Mouse (Mus musculus) adrenal gland, postnatal 14 days (tissue): ENCODE measurements around the gene BC107364. TPM values are rescaled to one million over a fixed set of nuclear protein-coding genes. Genes with fewer than 3 reads are reported as not detected.
"Not testable (repeated sequence)": the region's sequence is repeated elsewhere in the genome, so short reads cannot be mapped to it uniquely, and the experiment has no call there.

Source experiments
- DNase-seq: peaks from one replicate; pipeline ENCODE4 v3.0.0; 2021; ENCODE audit warnings: mixed read lengths
- total RNA-seq: library from RNA; stranded (reverse); gene quantifications from 2 replicates; pipeline ENCODE4 v1.2.3, GENCODE M21; 2021

The BC107364 gene
- total RNA-seq, 1 experiment from 2014 or later: not detected

DNA sequence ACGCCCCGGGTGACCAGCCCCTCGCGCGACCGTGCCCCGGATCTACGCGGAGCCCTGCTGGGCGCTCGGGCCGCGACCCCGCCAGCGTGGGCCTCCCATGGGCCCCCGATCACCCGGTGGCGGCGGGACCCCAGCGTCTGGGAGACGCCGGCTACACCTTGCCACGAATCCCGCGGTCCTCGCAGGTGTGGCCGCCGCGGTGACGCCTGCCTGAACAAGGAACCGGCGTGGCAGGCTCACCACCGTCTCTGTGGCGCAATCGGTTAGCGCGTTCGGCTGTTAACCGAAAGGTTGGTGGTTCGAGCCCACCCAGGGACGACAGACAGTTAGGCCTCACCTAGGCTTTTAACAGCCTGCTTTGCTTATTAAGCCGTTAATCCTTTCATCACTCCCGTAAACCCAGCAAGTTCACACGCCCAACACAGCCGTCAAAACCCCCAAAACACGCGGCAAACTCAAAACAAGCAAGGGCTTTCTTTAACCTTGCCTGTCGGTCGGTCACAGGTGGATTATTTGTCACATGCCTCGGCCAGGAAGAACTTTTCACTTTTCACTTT, 847 bp downstream of the BC107364 start:
- DNase-seq: not testable (repeated sequence)

DNA sequence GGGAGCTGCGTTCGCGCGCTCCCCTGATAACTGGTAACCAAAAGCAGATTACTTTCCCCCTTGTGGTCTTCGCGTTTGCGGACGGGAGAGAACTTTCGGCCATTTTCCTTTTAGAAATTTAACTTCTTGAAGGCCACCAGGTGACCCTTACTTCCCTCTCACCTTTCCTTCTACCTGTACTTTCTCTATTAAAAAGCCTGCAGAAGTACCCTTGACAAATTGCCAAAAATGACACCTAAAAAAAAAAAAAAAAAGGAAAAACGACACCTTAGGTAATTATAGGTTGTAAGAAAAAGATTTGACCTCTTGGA, 1.6 kb downstream of the BC107364 start:
- DNase-seq: not testable (repeated sequence)

DNA sequence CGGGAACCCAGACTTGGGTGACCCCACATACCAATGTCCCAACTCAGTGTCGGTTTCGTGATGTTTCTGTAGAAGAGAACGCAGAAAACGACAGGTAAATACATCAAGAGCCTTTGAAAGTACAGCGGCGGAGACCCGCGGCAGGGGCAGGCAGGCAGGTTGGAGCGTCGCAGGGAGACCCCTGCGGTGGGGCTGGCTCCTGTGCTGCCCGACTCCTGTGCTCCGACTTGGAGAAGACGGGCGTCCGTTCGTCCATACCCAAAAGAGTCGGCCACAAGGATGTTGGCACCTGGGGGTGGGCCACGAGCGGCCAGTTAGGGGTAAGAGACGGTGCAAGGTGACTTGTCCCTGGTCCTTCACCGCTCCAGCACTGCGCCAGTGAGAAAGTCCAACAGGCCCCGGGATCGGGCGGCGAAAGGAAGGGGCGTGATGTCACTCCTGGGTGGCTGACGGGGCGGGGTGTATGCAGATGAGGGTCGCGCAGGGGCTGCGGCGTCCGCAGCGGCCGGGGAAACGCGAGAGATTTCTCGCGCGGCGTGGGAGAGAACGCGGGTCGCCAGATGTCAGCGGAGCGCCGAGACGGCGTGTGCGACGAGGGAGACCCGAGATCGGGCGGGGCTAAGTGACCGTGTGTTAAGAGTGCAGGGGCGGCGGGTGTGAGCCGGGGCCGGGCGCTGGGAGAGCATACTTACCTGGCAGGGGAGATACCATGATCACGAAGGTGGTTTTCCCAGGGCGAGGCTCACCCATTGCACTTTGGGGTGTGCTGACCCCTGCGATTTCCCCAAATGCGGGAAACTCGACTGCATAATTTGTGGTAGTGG, 2.1 kb downstream of the BC107364 start:
- not testable (repeated sequence) for DNase-seq

DNA sequence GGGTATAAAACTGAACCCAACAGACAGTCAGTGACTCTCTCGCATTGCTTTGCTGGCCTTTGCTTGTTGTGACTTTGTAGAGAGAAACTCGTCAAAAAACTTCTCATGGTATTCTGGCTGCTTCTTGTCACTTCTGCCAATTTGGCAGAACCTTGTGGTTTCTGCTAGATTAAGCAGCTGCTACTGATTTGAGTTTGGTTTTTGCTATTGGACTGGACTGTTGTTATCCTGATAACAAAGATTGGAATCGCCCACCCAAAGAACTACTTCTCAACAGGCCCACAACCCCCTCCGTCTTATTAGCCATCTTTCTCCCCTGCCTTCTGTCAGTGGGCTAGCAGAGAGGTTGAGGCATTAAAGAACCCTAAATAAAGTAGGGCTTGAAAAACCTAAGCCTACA, 6.7 kb downstream of the BC107364 start:
- DNase-seq: no peak

DNA sequence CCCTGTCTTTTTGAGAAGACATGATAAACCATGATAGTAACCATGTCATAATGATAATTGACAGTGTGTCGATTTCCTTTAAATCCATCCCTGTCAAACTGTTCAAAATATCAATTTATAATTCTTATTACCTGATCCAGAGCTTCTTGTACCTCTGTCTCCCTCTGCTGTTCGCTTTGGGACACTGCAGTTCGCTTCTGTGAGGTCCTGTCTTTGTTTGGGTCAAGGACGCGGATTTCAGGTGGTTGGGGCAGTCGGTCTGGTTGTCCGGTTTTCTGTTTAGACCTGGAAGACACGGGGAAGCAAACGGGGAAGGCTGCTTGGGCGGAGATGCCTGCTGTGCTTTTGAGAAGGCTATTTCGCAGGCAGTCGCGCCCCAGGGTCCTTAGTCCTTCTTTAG, 11.5 kb downstream of the BC107364 start:
- DNase-seq: peak; percentile 69

DNA sequence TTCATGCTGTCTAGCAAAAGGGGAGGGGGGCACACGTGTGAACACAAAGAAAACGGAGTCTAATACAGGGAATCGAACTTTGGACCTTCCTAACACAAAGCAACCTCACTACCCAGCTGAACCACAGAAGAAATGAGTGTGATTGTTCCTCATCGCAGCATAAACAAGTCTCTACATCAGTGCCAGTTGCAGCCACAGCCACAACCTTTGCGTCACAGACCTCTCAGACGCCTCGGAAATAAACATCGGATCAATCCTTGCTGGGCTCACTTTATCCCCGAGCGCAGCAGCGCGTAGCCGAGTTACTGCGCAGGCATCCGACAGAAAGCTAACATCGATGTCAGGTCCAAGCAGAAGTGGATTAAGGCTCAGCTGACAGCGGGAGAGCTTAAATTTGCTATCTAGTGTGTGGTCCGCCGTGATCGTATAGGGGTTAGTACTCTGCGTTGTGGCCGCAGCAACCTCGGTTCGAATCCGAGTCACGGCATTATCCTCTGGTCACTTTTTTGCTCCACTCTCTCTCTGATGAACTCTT, 16.5 kb downstream of the BC107364 start:
- no peak for DNase-seq

DNA sequence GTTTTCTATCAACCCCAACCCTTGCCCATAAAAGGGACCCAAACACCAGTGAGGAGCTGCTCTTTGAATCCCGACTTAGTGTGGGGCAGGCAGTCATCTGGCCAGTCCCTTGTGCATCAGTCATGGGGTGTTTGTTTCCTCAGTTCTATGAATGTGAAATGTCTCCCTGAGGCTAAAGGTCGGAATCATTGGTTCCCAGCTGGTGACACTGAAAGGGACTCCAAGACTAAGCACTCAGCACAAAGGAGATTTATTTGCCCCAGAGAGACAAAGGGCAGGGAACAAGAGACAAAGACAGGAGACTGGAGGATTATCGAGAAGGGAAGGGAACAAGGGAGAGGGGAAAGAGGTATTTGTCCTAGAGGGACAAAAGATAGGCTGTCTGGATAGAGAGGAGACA, 19.9 kb downstream of the BC107364 start:
- DNase-seq: no peak

DNA sequence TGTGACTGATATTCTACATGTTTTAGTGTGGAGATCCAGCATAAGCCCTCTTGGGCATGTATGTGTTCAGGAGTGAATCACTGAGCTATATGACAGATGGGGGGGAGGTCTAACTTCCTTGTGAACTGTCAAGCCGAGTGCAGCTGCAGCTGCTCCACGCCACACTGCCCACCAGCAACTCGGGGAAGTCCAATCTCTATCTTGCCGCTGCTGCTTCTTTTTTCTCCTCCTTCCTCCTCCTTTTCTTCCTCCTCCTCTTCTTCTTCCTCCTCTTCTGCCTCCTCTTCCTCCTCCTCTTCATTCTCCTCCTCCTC, 22.3 kb downstream of the BC107364 start:
- DNase-seq: no peak

DNA sequence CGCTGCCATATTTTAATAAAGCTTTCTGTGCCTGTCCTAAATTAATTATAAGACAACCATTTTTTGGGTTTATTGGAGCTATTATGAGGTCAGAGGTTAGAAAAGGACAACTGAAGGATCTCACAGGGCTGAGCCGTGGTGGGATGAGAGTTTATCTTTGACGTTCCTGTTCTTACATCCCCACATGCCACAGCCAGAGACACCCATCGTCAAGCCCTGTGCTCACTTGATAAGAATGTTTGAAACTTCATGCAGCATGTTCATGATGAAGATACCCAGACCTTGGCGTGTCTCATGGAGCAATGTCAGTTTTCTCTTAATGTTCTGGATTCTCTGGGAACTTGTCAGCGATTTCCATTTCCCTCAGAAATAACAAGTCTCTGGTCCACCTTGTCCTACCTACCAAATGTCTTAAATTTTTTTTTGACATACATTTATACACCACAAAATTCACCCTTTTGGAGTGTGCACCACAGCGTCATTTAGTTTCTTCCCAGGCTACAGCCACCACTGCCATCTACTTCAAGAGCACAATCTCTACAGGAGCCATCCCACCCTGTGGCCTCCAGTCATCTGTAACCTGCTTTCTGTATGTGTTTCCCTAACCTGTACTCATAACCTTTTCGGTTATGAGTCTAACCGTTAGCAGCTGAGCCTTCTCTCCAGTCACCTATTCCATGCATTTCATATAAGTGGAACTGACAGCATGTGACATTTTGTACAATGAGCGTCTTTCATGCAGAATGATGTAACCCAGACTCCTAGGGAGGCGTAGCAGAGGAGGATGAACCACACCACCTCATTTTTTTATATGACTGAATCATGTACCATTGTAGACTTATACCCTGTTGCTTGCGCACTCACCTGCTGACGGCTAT, 22.9 kb downstream of the BC107364 start:
- DNase-seq: no peak

DNA sequence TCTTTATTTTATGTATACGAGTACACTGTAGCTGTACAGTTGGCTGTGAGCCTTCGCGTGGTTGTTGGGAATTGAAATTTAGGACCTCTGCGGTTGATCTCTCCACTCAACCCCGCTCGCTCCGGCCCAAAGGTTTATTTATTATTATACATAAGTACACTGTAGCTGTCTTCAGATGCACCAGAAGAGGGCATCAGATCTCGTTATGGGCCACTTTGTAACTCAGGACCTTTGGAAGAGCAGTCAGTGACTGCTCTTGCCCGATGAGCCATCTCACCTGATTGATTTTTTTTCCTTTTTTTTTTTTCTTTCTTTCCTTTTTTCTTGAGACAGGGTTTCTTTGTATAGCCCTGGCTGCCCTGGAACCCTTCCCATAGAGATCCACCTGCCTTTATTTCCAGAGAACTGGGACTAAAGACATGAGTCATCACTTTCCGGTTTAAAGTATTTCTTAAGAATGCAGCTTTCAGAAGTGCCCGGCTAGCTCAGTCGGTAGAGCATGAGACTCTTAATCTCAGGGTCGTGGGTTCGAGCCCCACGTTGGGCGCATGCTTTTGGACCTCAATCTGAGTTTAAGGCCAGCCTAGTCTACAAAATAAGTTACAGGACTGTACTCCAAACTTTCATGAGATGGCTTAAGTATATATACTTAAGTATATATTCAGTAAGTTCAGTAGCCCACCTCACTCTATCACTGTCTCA, 24.2 kb downstream of the BC107364 start:
- DNase-seq: peak; percentile 33

DNA sequence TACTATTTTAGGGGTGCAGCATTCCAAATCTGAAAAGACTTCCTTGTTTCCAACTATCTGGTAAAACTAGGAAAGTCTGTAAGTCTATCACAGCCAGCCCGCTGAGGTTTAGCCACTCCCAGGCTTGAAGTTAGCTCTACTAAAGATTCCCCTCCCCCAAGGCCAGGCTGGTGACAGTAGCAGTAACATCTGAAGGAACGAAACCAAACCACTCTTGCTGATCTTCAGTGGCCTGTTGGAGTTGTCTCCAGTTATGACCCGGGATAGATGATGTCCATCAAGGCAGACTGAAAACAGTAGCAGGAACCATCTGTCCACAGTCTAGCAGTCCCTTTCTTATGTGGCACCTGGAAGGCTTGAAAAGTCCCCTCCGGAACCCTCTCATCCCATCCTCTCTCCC, 24.8 kb downstream of the BC107364 start:
- DNase-seq: no peak

DNA sequence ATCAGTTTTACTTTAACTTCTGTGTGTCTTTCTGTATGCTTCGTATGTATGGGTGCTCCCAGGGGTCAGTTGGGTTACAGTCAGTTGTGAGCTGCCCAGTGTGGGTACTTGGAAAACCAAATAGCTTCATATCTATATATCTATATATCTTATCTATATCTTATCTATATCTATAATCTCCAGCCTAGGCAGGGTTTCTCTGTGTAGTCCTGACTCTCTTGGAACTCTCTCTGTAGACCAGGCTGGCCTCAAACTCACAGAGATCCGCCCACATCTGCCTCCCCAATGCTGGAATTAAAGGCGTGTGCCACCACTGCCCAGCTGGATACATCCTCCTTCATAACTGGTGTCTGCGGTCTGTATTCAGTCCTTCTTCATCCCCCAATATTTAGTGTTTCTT, 25.8 kb downstream of the BC107364 start:
- DNase-seq: no peak

DNA sequence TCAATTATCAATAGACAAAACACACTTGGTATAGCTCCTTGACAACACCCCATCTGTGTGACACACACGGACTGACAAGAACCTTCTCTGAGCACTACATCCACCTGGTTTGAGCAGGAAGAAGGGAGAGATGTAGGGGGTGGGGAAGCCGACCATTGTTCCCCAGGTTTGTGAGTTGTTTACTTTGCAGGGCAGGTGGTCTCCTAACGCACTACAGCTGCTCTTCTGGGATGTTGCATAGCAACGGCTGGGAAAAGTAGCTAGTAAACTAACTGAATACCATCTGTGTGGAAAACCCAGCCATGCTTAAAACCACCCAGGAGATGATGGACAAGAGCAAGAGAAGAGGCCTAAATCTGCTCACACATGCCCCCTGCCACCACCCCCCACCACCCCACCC, 27.7 kb downstream of the BC107364 start:
- DNase-seq: not testable (repeated sequence)

DNA sequence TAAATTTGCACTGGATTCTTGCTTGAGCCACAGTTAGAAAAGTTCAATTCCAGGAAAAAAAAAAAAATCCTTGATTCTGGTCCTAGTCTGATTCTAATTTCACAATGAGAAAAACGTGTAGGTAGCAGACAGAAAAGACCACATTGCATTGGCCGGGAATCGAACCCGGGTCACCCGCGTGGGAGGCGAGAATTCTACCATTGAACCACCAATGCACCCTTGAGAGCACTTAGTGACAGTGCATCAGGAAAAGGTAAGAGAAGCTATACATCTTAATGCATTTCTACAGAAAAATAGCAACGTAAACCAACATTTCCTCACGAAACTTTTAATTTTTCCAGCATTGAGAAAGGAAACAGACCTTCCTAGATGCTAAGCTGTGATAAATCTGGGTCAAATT, 28.2 kb downstream of the BC107364 start:
- DNase-seq: no peak

DNA sequence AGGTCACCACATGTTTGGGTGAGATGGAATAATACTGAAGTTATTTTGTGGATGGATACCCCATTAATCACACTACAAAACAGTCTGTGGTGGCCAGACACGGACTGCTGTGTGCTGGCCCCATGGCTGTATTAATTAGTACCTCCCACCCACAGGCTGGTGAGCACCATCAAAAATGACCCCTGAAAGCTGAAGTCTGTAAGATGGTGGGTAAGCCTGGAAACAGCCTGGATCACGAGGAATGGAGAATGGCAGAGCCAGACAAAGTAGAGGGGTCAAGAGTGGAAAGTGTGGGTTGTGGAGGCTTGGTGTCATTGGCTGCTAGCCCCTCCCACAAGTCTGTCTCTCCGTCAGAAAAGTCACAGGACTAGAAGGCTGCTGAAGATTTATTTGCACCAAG, 31.3 kb downstream of the BC107364 start:
- no peak for DNase-seq

DNA sequence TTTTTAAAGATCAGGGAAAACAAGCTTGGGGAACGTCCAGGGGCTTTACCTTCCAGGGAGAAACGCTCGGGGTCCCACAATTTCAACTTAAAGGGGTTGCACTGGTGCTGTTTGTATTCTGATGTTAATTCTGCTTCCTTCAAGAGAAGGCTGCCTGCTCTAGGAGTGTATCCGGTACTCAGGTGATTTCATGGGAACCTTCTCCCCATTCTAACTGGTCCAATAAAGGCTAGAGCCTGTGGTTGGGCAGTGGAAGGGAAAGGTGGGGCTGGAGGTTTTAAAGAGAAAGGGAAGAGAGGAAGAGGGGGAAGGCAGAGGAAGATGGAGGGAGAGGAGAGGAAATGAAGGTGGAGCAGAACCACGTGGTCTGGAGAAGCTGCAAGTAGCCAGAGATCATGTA, 33.2 kb downstream of the BC107364 start:
- DNase-seq: not testable (repeated sequence)

DNA sequence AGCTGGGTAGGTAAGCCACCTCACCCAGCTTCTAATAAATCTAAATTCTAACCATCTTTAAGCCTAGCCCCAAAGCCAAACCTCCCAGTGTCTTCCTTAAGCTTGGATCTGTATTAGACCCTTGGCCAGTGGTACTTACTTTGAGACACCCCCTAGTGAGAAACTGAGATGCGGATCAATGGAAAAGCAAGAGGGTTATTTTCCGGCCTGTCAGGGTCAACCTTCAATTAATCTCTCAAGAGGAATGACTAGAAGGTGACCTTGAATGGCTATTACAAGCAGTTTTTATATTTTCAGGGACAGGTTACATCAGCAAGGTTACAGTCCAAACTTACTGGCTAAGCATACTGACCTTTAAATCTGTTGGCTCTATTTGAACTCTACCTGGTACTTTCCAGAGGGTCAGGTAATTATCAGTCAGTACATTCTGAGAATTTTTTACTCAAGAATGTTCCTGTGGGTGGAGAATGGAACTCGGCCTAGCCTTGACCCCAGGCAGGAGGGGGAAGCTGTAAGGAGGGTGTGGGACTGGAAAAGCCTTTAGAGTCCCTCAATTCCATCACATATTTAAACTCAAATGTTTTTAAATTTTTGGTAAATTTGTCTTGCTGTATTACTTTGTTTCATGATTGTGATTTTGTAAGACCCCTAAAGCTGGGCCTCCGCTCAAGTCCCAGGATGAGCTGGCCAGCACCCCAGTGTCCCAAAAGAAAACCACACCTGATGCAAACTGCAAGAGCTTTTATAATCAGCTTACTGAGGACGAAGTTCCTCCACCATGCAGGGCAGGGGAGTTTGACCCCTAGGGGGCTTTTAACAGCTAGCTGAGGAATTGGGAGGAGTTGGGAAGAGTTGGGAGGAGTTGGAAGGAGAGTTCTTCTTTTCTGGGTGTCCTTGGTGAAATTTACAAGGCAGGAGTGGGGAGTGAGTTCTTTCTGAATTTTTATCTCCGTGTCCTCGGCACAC, 34.0 kb downstream of the BC107364 start:
- no peak for DNase-seq

DNA sequence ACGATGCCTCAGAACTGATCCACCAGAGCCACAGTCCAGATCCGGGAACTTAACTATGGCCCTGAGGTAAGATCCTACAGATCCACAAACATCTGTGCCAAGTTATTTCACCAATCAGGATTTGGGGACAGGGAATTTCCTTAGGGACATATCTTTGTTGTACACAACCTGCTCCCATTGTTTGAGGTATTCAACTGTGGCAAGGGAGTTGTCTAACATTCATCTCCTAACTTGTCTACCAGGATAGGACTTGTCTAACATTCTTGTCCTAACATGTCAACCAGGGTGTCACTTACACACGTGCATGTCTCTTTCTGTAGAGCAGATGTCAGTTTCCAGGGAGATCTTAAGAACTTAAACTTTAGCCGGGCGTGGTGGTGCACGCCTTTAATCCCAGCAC, 35.5 kb downstream of the BC107364 start:
- no peak for DNase-seq

DNA sequence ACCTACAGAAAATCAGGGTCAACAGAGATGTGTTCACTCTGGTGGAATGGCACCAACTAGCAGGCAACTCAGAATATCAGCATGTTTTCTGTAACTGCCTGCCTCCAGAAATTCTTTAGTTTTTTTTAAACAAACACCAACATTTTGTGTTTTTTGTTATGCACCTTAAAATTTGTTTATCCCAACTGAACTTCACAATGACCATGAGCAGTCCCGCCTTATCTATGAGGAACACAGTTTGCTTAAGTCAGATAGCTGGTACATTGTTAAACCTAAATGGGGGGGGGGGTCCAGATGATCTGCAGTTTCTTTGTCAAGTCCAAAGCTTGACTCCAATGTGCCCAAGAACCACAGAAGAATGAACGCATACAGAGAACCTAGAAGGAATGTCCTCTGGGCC, 36.0 kb downstream of the BC107364 start:
- no peak for DNase-seq

DNA sequence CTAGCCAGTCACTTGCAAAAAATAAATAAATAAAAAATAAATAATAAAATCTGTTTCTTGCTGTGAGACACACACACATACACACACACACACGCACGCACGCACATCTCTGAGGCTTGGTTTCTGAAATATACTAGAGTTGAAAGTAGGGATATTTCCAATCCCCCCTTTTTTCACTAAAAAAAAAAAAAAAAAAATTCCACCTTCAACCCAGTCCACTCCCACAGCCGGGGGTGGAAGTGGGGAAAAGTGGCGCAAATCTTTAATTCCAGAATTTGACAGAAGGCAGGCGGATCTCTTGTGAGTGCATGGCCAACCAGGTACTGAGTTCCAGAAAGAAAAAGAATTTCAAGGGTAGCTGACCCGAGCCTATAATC, 37.2 kb downstream of the BC107364 start:
- no peak for DNase-seq
